Mouse (Mus musculus) ES-E14 (cell line): Measurements from ENCODE around the gene Kank3.

Source experiments
- CHD2 ChIP-seq: IDR thresholded peaks from 2 replicates; pipeline ENCODE4 v1.6.1; 2014; ENCODE audit warnings: mild to moderate bottlenecking, low read depth, low read length, inconsistent platforms
- MAFK ChIP-seq: IDR thresholded peaks from 2 replicates; pipeline ENCODE4 v1.6.1; 2014; ENCODE audit warnings: mild to moderate bottlenecking, low read depth, low read length, inconsistent platforms; ENCODE audit not compliant: insufficient read depth
- ZC3H11A ChIP-seq: IDR thresholded peaks from 2 replicates; pipeline ENCODE4 v1.6.1; 2012; ENCODE audit warnings: low read depth, mild to moderate bottlenecking, inconsistent platforms, low read length, borderline replicate concordance
- ZNF384 ChIP-seq: IDR thresholded peaks from 2 replicates; pipeline ENCODE4 v1.6.1; 2012; ENCODE audit warnings: low read depth, low read length, inconsistent platforms

DNA sequence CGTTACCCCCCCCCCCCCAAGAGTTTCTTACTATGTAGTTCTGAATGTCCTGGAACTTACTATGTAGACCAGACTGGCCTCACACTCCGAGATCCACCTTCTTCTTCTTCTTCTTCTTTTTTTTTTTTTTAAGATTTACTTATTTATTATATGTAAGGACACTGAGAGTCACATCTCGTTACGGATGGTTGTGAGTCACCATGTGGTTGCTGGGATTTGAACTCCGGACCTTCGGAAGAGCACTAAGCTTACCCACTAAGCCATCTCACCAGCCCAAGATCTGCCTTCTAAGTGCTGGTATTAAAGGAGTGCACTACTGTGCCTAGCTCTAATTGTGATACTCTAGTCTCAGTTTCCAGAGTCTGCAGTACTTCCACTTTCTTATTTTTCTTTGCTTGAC is 5.1 kb downstream of the Kank3 start:
- TF ChIP-seq CHD2 (no peak), MAFK (no peak), ZC3H11A (no peak), ZNF384 (no peak)
